Mouse (Mus musculus): ENCODE results near the gene Rsrc1. TPM values are rescaled to one million over a fixed set of nuclear protein-coding genes. Genes with fewer than 3 reads are reported as not detected.

Gene Rsrc1
- polyA plus RNA-seq, 1 experiment, result 0.95 TPM

- WGBS, result 69% methylated on average over 2 of the region's 2 CpGs
- Histone ChIP-seq H3K4me3 (ENCODE audit: low read depth, low read length) (no peak overlapping the region), H3K36me3 (ENCODE audit: control insufficient read depth, insufficient read depth, low read length) (no peaks in the 10 kb centered on the region), H3K4me1 (ENCODE audit: control insufficient read depth, insufficient read depth, insufficient read length, low read length) (no peaks in the 10 kb centered on the region), H3K27me3 (ENCODE audit: control insufficient read depth, insufficient read depth, low read length) (no peaks in the 10 kb centered on the region), H3K27ac (ENCODE audit: insufficient read depth, low read depth, low read length) (no peak overlapping the region)
- TF ChIP-seq CTCF (IDR thresholded peaks at IDR 0.05; ENCODE audit: extremely low read depth, insufficient read length, insufficient replicate concordance, low read depth, low read length) (no peak), POLR2A (IDR thresholded peaks at IDR 0.05; ENCODE audit: low read depth, low read length) (no peak)
These were observed 365.5 kb downstream of the Rsrc1 start for GRCm38 (mm10) chr3:67346674-67347073.

GRCm38 (mm10) chr3:67351406-67352127 lies 370.4 kb downstream of the Rsrc1 start:
- Histone ChIP-seq H3K27ac (ENCODE audit: insufficient read depth, low read depth, low read length) (no peak overlapping the region), H3K36me3 (ENCODE audit: control insufficient read depth, insufficient read depth, low read length) (0 out of 2 replicates have a peak, but pooled peaks cover 1% of the 10 kb centered on the region), H3K4me1 (ENCODE audit: control insufficient read depth, insufficient read depth, insufficient read length, low read length) (no peaks in the 10 kb centered on the region), H3K4me3 (ENCODE audit: low read depth, low read length) (no peak overlapping the region), H3K27me3 (ENCODE audit: control insufficient read depth, insufficient read depth, low read length) (no peaks in the 10 kb centered on the region)
- 86% methylated on average over 12 of the region's 12 CpGs for WGBS
- no peak for TF ChIP-seq CTCF (IDR thresholded peaks at IDR 0.05; ENCODE audit: extremely low read depth, insufficient read length, insufficient replicate concordance, low read depth, low read length)
- TF ChIP-seq POLR2A (IDR thresholded peaks at IDR 0.05; ENCODE audit: low read depth, low read length), result no peak

- no peak overlapping the region for H3K4me3 ChIP-seq (ENCODE audit: low read depth, low read length)
- no peaks in the 10 kb centered on the region for H3K27me3 ChIP-seq (ENCODE audit: control insufficient read depth, insufficient read depth, low read length)
- H3K27ac ChIP-seq (ENCODE audit: insufficient read depth, low read depth, low read length), result no peak overlapping the region
- H3K36me3 ChIP-seq (ENCODE audit: control insufficient read depth, insufficient read depth, low read length), result 0 out of 2 replicates have a peak, but pooled peaks cover 1% of the 10 kb centered on the region
- H3K4me1 ChIP-seq (ENCODE audit: control insufficient read depth, insufficient read depth, insufficient read length, low read length), result no peaks in the 10 kb centered on the region
- 37% methylated on average over 5 of the region's 5 CpGs for WGBS
- TF ChIP-seq CTCF (IDR thresholded peaks at IDR 0.05; ENCODE audit: extremely low read depth, insufficient read length, insufficient replicate concordance, low read depth, low read length) (no peak), POLR2A (IDR thresholded peaks at IDR 0.05; ENCODE audit: low read depth, low read length) (no peak)
These were observed 371.1 kb downstream of the Rsrc1 start for GRCm38 (mm10) chr3:67352128-67352762.

GRCm38 (mm10) chr3:67352763-67353149 lies 371.6 kb downstream of the Rsrc1 start:
- Histone ChIP-seq H3K27me3 (ENCODE audit: control insufficient read depth, insufficient read depth, low read length) (no peaks in the 10 kb centered on the region), H3K36me3 (ENCODE audit: control insufficient read depth, insufficient read depth, low read length) (peaks cover 5% of the 10 kb centered on the region; the same call in 1 of the 2 replicates), H3K27ac (ENCODE audit: insufficient read depth, low read depth, low read length) (no peak overlapping the region), H3K4me3 (ENCODE audit: low read depth, low read length) (no peak overlapping the region), H3K4me1 (ENCODE audit: control insufficient read depth, insufficient read depth, insufficient read length, low read length) (no peaks in the 10 kb centered on the region)
- WGBS, result 83% methylated on average over 3 of the region's 3 CpGs
- TF ChIP-seq POLR2A (IDR thresholded peaks at IDR 0.05; ENCODE audit: low read depth, low read length), result no peak
- TF ChIP-seq CTCF (IDR thresholded peaks at IDR 0.05; ENCODE audit: extremely low read depth, insufficient read length, insufficient replicate concordance, low read depth, low read length), result no peak

GRCm38 (mm10) chr3:67358376-67358775 lies 377.2 kb downstream of the Rsrc1 start:
- Histone ChIP-seq H3K4me3 (ENCODE audit: low read depth, low read length) (no peak overlapping the region), H3K36me3 (ENCODE audit: control insufficient read depth, insufficient read depth, low read length) (peaks cover 5% of the 10 kb centered on the region; the same call in 1 of the 2 replicates), H3K4me1 (ENCODE audit: control insufficient read depth, insufficient read depth, insufficient read length, low read length) (no peaks in the 10 kb centered on the region), H3K27ac (ENCODE audit: insufficient read depth, low read depth, low read length) (no peak overlapping the region), H3K27me3 (ENCODE audit: control insufficient read depth, insufficient read depth, low read length) (no peaks in the 10 kb centered on the region)
- WGBS, result 90% methylated on average over 7 of the region's 7 CpGs
- TF ChIP-seq CTCF (IDR thresholded peaks at IDR 0.05; ENCODE audit: extremely low read depth, insufficient read length, insufficient replicate concordance, low read depth, low read length), result no peak
- TF ChIP-seq POLR2A (IDR thresholded peaks at IDR 0.05; ENCODE audit: low read depth, low read length), result no peak

- TF ChIP-seq CTCF (IDR thresholded peaks at IDR 0.05; ENCODE audit: extremely low read depth, insufficient read length, insufficient replicate concordance, low read depth, low read length) (no peak), POLR2A (IDR thresholded peaks at IDR 0.05; ENCODE audit: low read depth, low read length) (no peak)
- H3K4me1 ChIP-seq (ENCODE audit: control insufficient read depth, insufficient read depth, insufficient read length, low read length), result no peaks in the 10 kb centered on the region
- H3K27me3 ChIP-seq (ENCODE audit: control insufficient read depth, insufficient read depth, low read length), result no peaks in the 10 kb centered on the region
- H3K36me3 ChIP-seq (ENCODE audit: control insufficient read depth, insufficient read depth, low read length), result no peaks in the 10 kb centered on the region
- H3K4me3 ChIP-seq (ENCODE audit: low read depth, low read length), result no peak overlapping the region
- WGBS, result 74% methylated on average over 4 of the region's 4 CpGs
- no peak overlapping the region for H3K27ac ChIP-seq (ENCODE audit: insufficient read depth, low read depth, low read length)
These were observed 385.1 kb downstream of the Rsrc1 start for GRCm38 (mm10) chr3:67366087-67366892.

- Histone ChIP-seq H3K36me3 (ENCODE audit: control insufficient read depth, insufficient read depth, low read length) (no peaks in the 10 kb centered on the region), H3K27me3 (ENCODE audit: control insufficient read depth, insufficient read depth, low read length) (no peaks in the 10 kb centered on the region), H3K4me1 (ENCODE audit: control insufficient read depth, insufficient read depth, insufficient read length, low read length) (no peaks in the 10 kb centered on the region), H3K27ac (ENCODE audit: insufficient read depth, low read depth, low read length) (no peak overlapping the region), H3K4me3 (ENCODE audit: low read depth, low read length) (no peak overlapping the region)
- 78% methylated on average over 6 of the region's 6 CpGs for WGBS
- TF ChIP-seq CTCF (IDR thresholded peaks at IDR 0.05; ENCODE audit: extremely low read depth, insufficient read length, insufficient replicate concordance, low read depth, low read length) (no peak), POLR2A (IDR thresholded peaks at IDR 0.05; ENCODE audit: low read depth, low read length) (no peak)
These were observed 386.3 kb downstream of the Rsrc1 start for GRCm38 (mm10) chr3:67367481-67367880.

All from small intestine, adult 2 months (tissue).